Mouse (Mus musculus): ENCODE measurements around the gene Bbs4. TPM values are rescaled to one million over a fixed set of nuclear protein-coding genes. Genes with fewer than 3 reads are reported as not detected.
A peak's percentile ranks its signal among the peaks of the same experiment; 100 is the strongest.

The Bbs4 gene
- total and polyA plus RNA-seq, 3 experiments = 2.6 to 4.5 (median 4.0) TPM

- no peak overlapping the region for H3K9ac ChIP-seq (ENCODE audit: insufficient read depth, low read depth)
- in situ Hi-C loops (cut with MboI; ENCODE audit: low pct_ligation_motif_present, low pct_unique_long_range_greater_than_20kb, low sequenced_read_pairs) = loop anchor here (10.0 to 25.0 kb wide), 2 partner anchors 275 to 727 kb away; partner anchors contain the start of gene Cd276
These were observed 63.7 kb downstream of the Bbs4 start for GRCm38 (mm10) chr9:59289529-59290115.

GRCm38 (mm10) chr9:59288685-59289410 is 64.5 kb downstream of the Bbs4 start:
- no peaks in the 10 kb centered on the region for H3K27me3 ChIP-seq (replicated peaks)
- H3K4me2 ChIP-seq (ENCODE audit: insufficient read depth, low read depth, poor library complexity, severe bottlenecking) = no peak overlapping the region
- H3K9me3 ChIP-seq (replicated peaks; ENCODE audit: low read length) = no peaks in the 10 kb centered on the region
- in situ Hi-C loops (cut with MboI; ENCODE audit: low pct_ligation_motif_present, low pct_unique_long_range_greater_than_20kb, low sequenced_read_pairs) = loop anchor here (10.0 to 25.0 kb wide), 2 partner anchors 274 to 727 kb away; partner anchors contain the start of gene Cd276
- TF ChIP-seq USF2 (conservative IDR thresholded peaks at IDR 0.05; ENCODE audit: low read depth, low read length) = no peak
- peak; percentile 19; the same call in 1 of the 2 replicates for TF ChIP-seq ZNF384 (IDR thresholded peaks at IDR 0.05; ENCODE audit: low read depth, low read length)
- H3K4me1 ChIP-seq (ENCODE audit: control insufficient read depth in 1 of 2, insufficient read depth in 2 of 2) = peaks cover 3 to 18% of the 10 kb centered on the region in 2 experiments; a peak in 3 of 4 replicates
- no peak for DNase-seq (ENCODE audit: extremely low read depth)
- H3K79me2 ChIP-seq (replicated peaks; ENCODE audit: control insufficient read depth, extremely low read depth, insufficient read depth, poor library complexity, severe bottlenecking) = peaks cover 11% of the 10 kb centered on the region
- no peak overlapping the region for H3K4me3 ChIP-seq (replicated peaks in 1 of 3; ENCODE audit: low read depth in 2 of 3, low read length in 2 of 3, poor library complexity in 1 of 3)
- dilution Hi-C loops (cut with MboI; ENCODE audit: extremely low pct_ligation_motif_present, extremely low pct_unique_long_range_greater_than_20kb, low sequenced_read_pairs) = no loop called here
- H3K36me3 ChIP-seq (replicated peaks in 1 of 2; ENCODE audit: control insufficient read depth in 1 of 2, insufficient read depth in 1 of 2, low read length in 1 of 2) = peaks cover 0 to 5% of the 10 kb centered on the region in 2 experiments
- H3K9ac ChIP-seq (ENCODE audit: insufficient read depth, low read depth) = no peak overlapping the region
- H3K27ac ChIP-seq (ENCODE audit: insufficient read depth, low read depth) = no peak overlapping the region

More at GRCm38 (mm10) chr9:59289529-59290115, 63.7 kb downstream of the Bbs4 start:
- H3K27me3 ChIP-seq (replicated peaks) = no peaks in the 10 kb centered on the region
- H3K4me2 ChIP-seq (ENCODE audit: insufficient read depth, low read depth, poor library complexity, severe bottlenecking) = no peak overlapping the region
- no peak for DNase-seq (ENCODE audit: extremely low read depth)
- H3K79me2 ChIP-seq (replicated peaks; ENCODE audit: control insufficient read depth, extremely low read depth, insufficient read depth, poor library complexity, severe bottlenecking) = peaks cover 11% of the 10 kb centered on the region
- H3K9me3 ChIP-seq (replicated peaks; ENCODE audit: low read length) = no peaks in the 10 kb centered on the region
- dilution Hi-C loops (cut with MboI; ENCODE audit: extremely low pct_ligation_motif_present, extremely low pct_unique_long_range_greater_than_20kb, low sequenced_read_pairs) = no loop called here
- no peak overlapping the region for H3K4me3 ChIP-seq (replicated peaks in 1 of 3; ENCODE audit: low read depth in 2 of 3, low read length in 2 of 3, poor library complexity in 1 of 3)
- H3K4me1 ChIP-seq (ENCODE audit: control insufficient read depth in 1 of 2, insufficient read depth in 2 of 2) = peaks cover 3 to 26% of the 10 kb centered on the region in 2 experiments; a peak in 3 of 4 replicates
- H3K36me3 ChIP-seq (replicated peaks in 1 of 2; ENCODE audit: control insufficient read depth in 1 of 2, insufficient read depth in 1 of 2, low read length in 1 of 2) = peaks cover 0 to 7% of the 10 kb centered on the region in 2 experiments
- no peak overlapping the region for H3K27ac ChIP-seq (ENCODE audit: insufficient read depth, low read depth)
- TF ChIP-seq ZNF384 (IDR thresholded peaks at IDR 0.05; ENCODE audit: low read depth, low read length) (no peak), EP300 (IDR thresholded peaks at IDR 0.05; ENCODE audit: low read length) (no peak), ELF1 (IDR thresholded peaks at IDR 0.05; ENCODE audit: low read depth, low read length) (no peak), GABPA (IDR thresholded peaks at IDR 0.05; ENCODE audit: insufficient replicate concordance, low read depth, low read length) (no peak), KAT2A (IDR thresholded peaks at IDR 0.05; ENCODE audit: insufficient replicate concordance, low read length) (no peak), MEF2A (IDR thresholded peaks at IDR 0.05; ENCODE audit: borderline replicate concordance, low read depth, low read length) (no peak), ZKSCAN1 (IDR thresholded peaks at IDR 0.05; ENCODE audit: borderline replicate concordance, low read depth, low read length) (no peak), POLR2AphosphoS2 (IDR thresholded peaks at IDR 0.05; ENCODE audit: low read depth, low read length) (no peak), MYC (IDR thresholded peaks at IDR 0.05; ENCODE audit: low read depth, low read length) (no peak), MAZ (IDR thresholded peaks at IDR 0.05; ENCODE audit: low read depth, low read length) (no peak), SIN3A (IDR thresholded peaks at IDR 0.05; ENCODE audit: low read length) (no peak)

Data from CH12.LX (cell line).